In the genomic region with DNA sequence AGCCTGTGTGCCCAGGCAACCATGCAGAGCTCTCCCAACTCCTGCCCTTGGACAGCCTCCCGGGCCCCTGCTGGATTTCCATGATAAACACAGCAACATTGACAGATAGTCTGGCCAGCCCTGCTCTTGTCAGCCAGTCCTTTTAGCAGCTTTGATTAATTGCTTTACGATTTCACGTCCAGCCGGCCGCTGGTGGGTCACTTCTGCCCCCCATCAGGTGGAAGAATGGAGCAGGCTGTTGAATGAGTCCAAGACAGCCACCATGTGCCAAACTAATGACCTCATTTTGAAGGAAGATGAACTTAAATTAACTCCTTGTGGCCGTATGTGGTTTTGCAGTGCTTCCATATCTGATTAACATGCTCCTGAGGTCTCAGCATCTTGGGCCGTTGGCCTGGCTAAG, we compare ENCODE assay signal across 12 mouse cellular contexts. TPM values are rescaled to one million over a fixed set of nuclear protein-coding genes. Genes with fewer than 3 reads are reported as not detected.
DNase-seq lines count a peak whose midpoint lies in the region; ATAC-seq lines count a peak whose summit lies in the region.
"Had no signal": no experiment of that assay in that cellular context is flagged by ENCODE, and none has a peak within 500 bp of the region (broad histone marks: within the 10 kb centered on the region; RNA-seq: fewer than 3 reads in every experiment).

No protein-coding gene starts in this region.

- H3K36me3 ChIP-seq in forebrain, embryonic 12.5 days (replicated peaks): peaks cover 92% of the 10 kb centered on the region
- H3K36me3 ChIP-seq in forebrain, embryonic 10.5 days (replicated peaks): peaks cover 100% of the 10 kb centered on the region
- peaks cover 21% of the 10 kb centered on the region for H3K36me3 ChIP-seq in midbrain, embryonic 11.5 days (ENCODE audit: control insufficient read depth, insufficient read depth, low read length)
- H3K36me3 ChIP-seq in midbrain, embryonic 16.5 days (ENCODE audit: control insufficient read depth, insufficient read depth, low read length): peaks cover 45% of the 10 kb centered on the region

- no peak for ATAC-seq in forebrain, embryonic 12.5 days (ENCODE audit: low FRiP score)
- no peak for ATAC-seq in midbrain, embryonic 11.5 days (ENCODE audit: low FRiP score)
- no peak for ATAC-seq in midbrain, embryonic 16.5 days

- no peaks in the 10 kb centered on the region for H3K27me3 ChIP-seq in forebrain, embryonic 12.5 days
- H3K27me3 ChIP-seq in forebrain, embryonic 10.5 days (ENCODE audit: poor library complexity, severe bottlenecking): no peaks in the 10 kb centered on the region; the same call in 1 of the 2 replicates
- no peaks in the 10 kb centered on the region; the same call in 1 of the 2 replicates for H3K27me3 ChIP-seq in midbrain, embryonic 11.5 days (ENCODE audit: control insufficient read depth, insufficient read depth, low read length)
- no peaks in the 10 kb centered on the region for H3K27me3 ChIP-seq in midbrain, embryonic 16.5 days (ENCODE audit: control insufficient read depth, insufficient read depth, low read depth, low read length)

- 0 out of 2 replicates have a peak overlapping the region, but pooled peaks have one; percentile 19 for H3K27ac ChIP-seq in forebrain, embryonic 12.5 days
- no peak overlapping the region for H3K27ac ChIP-seq in forebrain, embryonic 10.5 days
- no peak overlapping the region for H3K27ac ChIP-seq in midbrain, embryonic 11.5 days (ENCODE audit: low read depth, low read length)
- no peak overlapping the region for H3K27ac ChIP-seq in midbrain, embryonic 16.5 days (ENCODE audit: low read length)

- H3K4me1 ChIP-seq in forebrain, embryonic 12.5 days: peaks cover 21% of the 10 kb centered on the region
- peaks cover 28% of the 10 kb centered on the region for H3K4me1 ChIP-seq in forebrain, embryonic 10.5 days
- H3K4me1 ChIP-seq in midbrain, embryonic 11.5 days (ENCODE audit: control insufficient read depth, insufficient read depth, low read length): peaks cover 10% of the 10 kb centered on the region
- no peaks in the 10 kb centered on the region for H3K4me1 ChIP-seq in midbrain, embryonic 16.5 days (ENCODE audit: control insufficient read depth, insufficient read depth, low read length)

- no peaks in the 10 kb centered on the region for H3K9me3 ChIP-seq in forebrain, embryonic 12.5 days
- no peaks in the 10 kb centered on the region for H3K9me3 ChIP-seq in forebrain, embryonic 10.5 days
- no peaks in the 10 kb centered on the region for H3K9me3 ChIP-seq in midbrain, embryonic 11.5 days (ENCODE audit: control insufficient read depth, low read length)
- H3K9me3 ChIP-seq in midbrain, embryonic 16.5 days (replicated peaks; ENCODE audit: control insufficient read depth, low read length, poor library complexity, severe bottlenecking): no peaks in the 10 kb centered on the region

- H3K4me2 ChIP-seq in forebrain, embryonic 12.5 days: no peak overlapping the region
- no peak overlapping the region for H3K4me2 ChIP-seq in midbrain, embryonic 11.5 days
- no peak overlapping the region for H3K4me2 ChIP-seq in midbrain, embryonic 16.5 days (ENCODE audit: low read length)

- H3K9ac ChIP-seq in forebrain, embryonic 12.5 days: no peak overlapping the region
- H3K9ac ChIP-seq in midbrain, embryonic 11.5 days (ENCODE audit: low read length): no peak overlapping the region
- H3K9ac ChIP-seq in midbrain, embryonic 16.5 days (ENCODE audit: low read depth, low read length): no peak overlapping the region

- H3K4me3 ChIP-seq in forebrain, embryonic 12.5 days (replicated peaks): no peak overlapping the region
- H3K4me3 ChIP-seq in forebrain, embryonic 10.5 days: no peak overlapping the region
- no peak overlapping the region for H3K4me3 ChIP-seq in midbrain, embryonic 11.5 days (ENCODE audit: low read depth, low read length)
- H3K4me3 ChIP-seq in midbrain, embryonic 16.5 days (ENCODE audit: low read depth, low read length): no peak overlapping the region

- DNase-seq in forebrain, embryonic 10.5 days (ENCODE audit: extremely low spot score, low spot score): no peak
- DNase-seq in midbrain, embryonic 11.5 days (ENCODE audit: low spot score, missing footprints): peak; percentile 80
- peak; percentile 54 for DNase-seq in embryo, embryonic 9.5 days (ENCODE audit: extremely low spot score)
- peak; percentile 21 for DNase-seq in retina, embryonic 14.5 days (ENCODE audit: low spot score)
- DNase-seq in frontal cortex, postnatal 25 days (ENCODE audit: low spot score in 2 of 2): no peak
- DNase-seq in layer of hippocampus, postnatal 25 days (ENCODE audit: extremely low spot score in 1 of 2, low spot score in 1 of 2): no peak
- DNase-seq: gastrocnemius, postnatal 14 days; kidney, postnatal 25 days; lung, adult 2 months; thymus, postnatal 14 days had no signal

- 49% methylated on average over 7 of the region's 7 CpGs for WGBS in forebrain, embryonic 12.5 days
- WGBS in forebrain, embryonic 10.5 days: 73% methylated on average over 7 of the region's 7 CpGs
- WGBS in midbrain, embryonic 11.5 days: 78% methylated on average over 7 of the region's 7 CpGs
- WGBS in midbrain, embryonic 16.5 days: 49% methylated on average over 7 of the region's 7 CpGs

RNA-seq across cellular contexts. Expression of a gene that starts 30.0 kb away (rescaled TPM):
- polyA plus RNA-seq in forebrain, embryonic 12.5 days (2016; fragmentation: Nextera tagmentation; extraction: Ambion mirVana): 5.4 and 6.7 TPM in 2 replicates
- 0.51 and 0.77 TPM in 2 replicates for polyA plus RNA-seq in forebrain, embryonic 10.5 days (2016; fragmentation: Nextera tagmentation; extraction: Ambion mirVana)
- polyA plus RNA-seq in midbrain, embryonic 11.5 days (2014; fragmentation: Nextera tagmentation; extraction: Ambion mirVana): 11.3 and 11.7 TPM in 2 replicates
- polyA plus RNA-seq in midbrain, embryonic 16.5 days (2015; fragmentation: Nextera tagmentation; extraction: Ambion mirVana): 1.4 and 2.3 TPM in 2 replicates
- not detected for total RNA-seq in layer of hippocampus, postnatal 25 days (2021)
- total RNA-seq: gastrocnemius, postnatal 14 days had no signal
- polyA plus RNA-seq: lung, adult 2 months had no signal

RNA-seq across cellular contexts. Expression of a gene that starts 37.4 kb away (rescaled TPM):
- polyA plus RNA-seq in forebrain, embryonic 12.5 days (2016; fragmentation: Nextera tagmentation; extraction: Ambion mirVana): 97.6 and 104 TPM in 2 replicates
- polyA plus RNA-seq in forebrain, embryonic 10.5 days (2016; fragmentation: Nextera tagmentation; extraction: Ambion mirVana): 92.9 and 97.4 TPM in 2 replicates
- 92.6 and 97.5 TPM in 2 replicates for polyA plus RNA-seq in midbrain, embryonic 11.5 days (2014; fragmentation: Nextera tagmentation; extraction: Ambion mirVana)
- 43.1 and 53.4 TPM in 2 replicates for polyA plus RNA-seq in midbrain, embryonic 16.5 days (2015; fragmentation: Nextera tagmentation; extraction: Ambion mirVana)
- 10 to 100 TPM; 35.5 to 45.6 TPM for total RNA-seq in layer of hippocampus, postnatal 25 days (2021)

Comparison
In these comparisons a context has a peak if more than half of its experiments do, and no peak if none do; other contexts are left out.
1. DNase-seq: peak in midbrain, embryonic 11.5 days (single experiment), embryo, embryonic 9.5 days (single experiment) and retina, embryonic 14.5 days (single experiment); none in forebrain, embryonic 10.5 days (single experiment), frontal cortex, postnatal 25 days (0 of 2) and layer of hippocampus, postnatal 25 days (0 of 2).